Mouse (Mus musculus) ES-Bruce4 (cell line): Measurements from ENCODE around the gene Cdh13.

Experiments
- CTCF ChIP-seq: IDR thresholded peaks from one replicate; pipeline ENCODE4 v1.8.1; 2011; ENCODE audit warnings: low read depth, low read length
- POLR2A ChIP-seq: IDR thresholded peaks from one replicate; pipeline ENCODE4 v1.8.1; 2011; ENCODE audit warnings: low read length; ENCODE audit not compliant: insufficient read depth

- no peak for TF ChIP-seq POLR2A
- no peak for TF ChIP-seq CTCF
These were observed 893.8 kb downstream of the Cdh13 start for GRCm38 (mm10) chr8:119177226-119177935.
